Mouse (Mus musculus): ENCODE measurements around the gene Spata2. TPM values are rescaled to one million over a fixed set of nuclear protein-coding genes. Genes with fewer than 3 reads are reported as not detected.

Gene Spata2
- polyA plus RNA-seq, 1 experiment from 2014 or later = 24.8 TPM

DNA sequence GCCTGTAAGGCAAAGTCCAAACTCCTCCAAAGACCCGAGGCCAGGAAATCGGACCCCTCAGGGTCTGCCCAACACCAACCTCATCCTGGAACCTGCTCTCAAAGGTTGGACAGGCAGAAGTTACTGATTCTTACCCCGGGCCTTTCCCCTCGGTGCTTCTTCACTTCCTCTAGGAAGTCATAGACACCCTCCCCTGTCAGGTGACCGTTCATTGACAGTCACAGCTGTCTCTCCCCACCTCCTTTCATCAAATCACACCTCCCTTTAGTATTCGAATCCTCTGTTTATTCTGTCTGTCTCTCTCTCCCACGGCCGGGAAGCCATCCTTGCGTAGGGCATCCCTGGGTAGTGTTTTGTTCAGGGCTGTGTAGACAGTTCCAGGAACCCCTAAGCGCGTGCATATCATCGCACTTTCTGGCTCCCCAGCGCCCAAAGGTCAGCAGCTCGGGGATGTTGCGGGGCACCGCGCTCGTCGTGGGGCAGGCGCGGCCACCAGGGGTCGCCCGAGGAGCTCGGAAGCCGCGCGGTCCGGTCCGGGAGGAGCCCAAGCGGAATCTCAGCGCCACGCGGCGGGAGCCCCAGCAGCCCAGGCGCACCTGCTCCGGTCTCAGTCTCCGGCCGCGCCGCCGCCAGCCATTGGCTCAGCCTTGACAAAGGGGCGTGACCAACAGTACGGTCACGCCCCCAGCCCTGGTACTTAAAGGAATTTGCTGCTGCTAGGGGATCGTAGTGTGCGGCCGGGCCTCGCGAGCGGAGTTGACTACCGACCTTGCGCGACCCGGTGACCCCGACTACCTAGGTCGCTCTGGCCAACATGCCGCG lies 45.0 kb upstream of the Spata2 start, which contains the start of gene Snai1:
Gene Snai1 (plus strand): TSS at position 720 of the 822 bp plus-strand sequence.
- Histone ChIP-seq H3K36me3 (ENCODE audit: control insufficient read depth, insufficient read depth, low read length) (no peaks in the 10 kb centered on the region), H3K4me2 (ENCODE audit: low read depth, low read length) (peak within 1 kb of the TSS; percentile 89), H3K27ac (ENCODE audit: low read depth, low read length) (no peak within 1 kb of the TSS), H3K4me3 (ENCODE audit: low read depth, low read length) (peak within 1 kb of the TSS; percentile 43), H3K4me1 (ENCODE audit: control insufficient read depth, insufficient read depth, low read length) (no peaks in the 10 kb centered on the region), H3K27me3 (ENCODE audit: control insufficient read depth, insufficient read depth, low read length) (peaks cover 8% of the 10 kb centered on the region), H3K9me3 (ENCODE audit: control insufficient read depth, low read length) (no peaks in the 10 kb centered on the region), H3K9ac (replicated peaks; ENCODE audit: low read depth, low read length) (peak within 1 kb of the TSS; percentile 43)
- ATAC-seq (ENCODE audit: low read depth) = peak; percentile 97
- WGBS = under 1% methylated on average over 51 of the region's 58 CpGs

DNA sequence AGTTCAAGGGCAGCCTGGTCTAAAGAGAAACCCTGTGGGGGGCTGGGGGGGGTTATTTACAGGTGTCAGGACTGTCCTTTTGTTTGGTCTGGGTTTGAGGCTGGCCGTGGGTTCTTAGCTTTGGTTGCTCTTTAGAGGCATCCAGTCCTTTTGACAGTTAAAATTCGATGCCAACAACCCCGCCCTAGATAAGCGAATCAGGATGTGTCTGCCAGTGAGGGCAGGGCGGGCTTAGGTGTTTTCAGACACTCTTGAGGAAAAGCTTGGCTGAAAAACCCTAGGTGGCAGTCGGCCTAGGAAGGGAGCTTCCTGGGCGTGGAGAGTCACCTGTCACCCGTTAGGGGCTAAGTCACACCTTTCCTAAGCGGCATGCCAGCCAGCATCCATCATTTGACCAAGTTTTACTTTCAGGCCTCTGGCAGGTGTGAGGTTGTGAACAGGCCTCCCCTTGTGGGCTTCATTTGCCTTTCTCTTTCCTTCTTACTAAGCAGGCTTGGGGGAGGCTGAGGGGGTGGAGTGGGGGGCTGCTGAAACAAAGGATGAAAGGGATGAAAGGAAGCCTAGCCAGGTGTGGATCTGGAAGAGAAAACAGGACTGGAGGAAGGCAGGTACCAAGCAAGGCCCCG lies 43.7 kb upstream of the Spata2 start:
- H3K4me1 ChIP-seq (ENCODE audit: control insufficient read depth, insufficient read depth, low read length) = no peaks in the 10 kb centered on the region
- H3K27me3 ChIP-seq (ENCODE audit: control insufficient read depth, insufficient read depth, low read length) = peaks cover 8% of the 10 kb centered on the region
- ATAC-seq (ENCODE audit: low read depth) = no peak
- H3K9ac ChIP-seq (replicated peaks; ENCODE audit: low read depth, low read length) = no peak overlapping the region
- H3K36me3 ChIP-seq (ENCODE audit: control insufficient read depth, insufficient read depth, low read length) = no peaks in the 10 kb centered on the region
- 51% methylated on average over 10 of the region's 10 CpGs for WGBS
- no peak overlapping the region for H3K27ac ChIP-seq (ENCODE audit: low read depth, low read length)
- no peak overlapping the region for H3K4me2 ChIP-seq (ENCODE audit: low read depth, low read length)
- H3K9me3 ChIP-seq (ENCODE audit: control insufficient read depth, low read length) = no peaks in the 10 kb centered on the region
- no peak overlapping the region for H3K4me3 ChIP-seq (ENCODE audit: low read depth, low read length)

DNA sequence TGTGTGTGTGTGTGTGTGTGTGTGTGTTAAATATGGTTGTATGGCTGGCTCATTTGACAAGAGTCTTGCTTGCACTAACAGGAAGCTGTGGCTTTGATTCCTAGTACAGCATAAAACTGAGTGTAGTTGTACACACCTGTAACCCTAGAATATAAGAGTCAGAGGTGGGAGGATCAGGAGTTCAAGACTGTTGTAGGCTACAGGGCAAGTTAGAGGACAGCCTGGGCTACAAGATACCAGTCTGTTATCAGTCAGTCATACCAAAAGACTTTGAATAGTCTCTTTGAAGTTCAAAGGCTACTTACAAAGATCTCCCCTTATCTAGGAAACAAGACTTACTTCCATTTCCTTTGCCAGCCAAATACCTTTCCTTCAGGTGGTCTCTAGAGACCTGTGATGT lies 41.2 kb upstream of the Spata2 start:
- no peaks in the 10 kb centered on the region for H3K9me3 ChIP-seq (ENCODE audit: control insufficient read depth, low read length)
- H3K27ac ChIP-seq (ENCODE audit: low read depth, low read length) = no peak overlapping the region
- no peak for ATAC-seq (ENCODE audit: low read depth)
- no peak overlapping the region for H3K9ac ChIP-seq (replicated peaks; ENCODE audit: low read depth, low read length)
- no peaks in the 10 kb centered on the region for H3K36me3 ChIP-seq (ENCODE audit: control insufficient read depth, insufficient read depth, low read length)
- no peaks in the 10 kb centered on the region for H3K4me1 ChIP-seq (ENCODE audit: control insufficient read depth, insufficient read depth, low read length)
- peaks cover 5% of the 10 kb centered on the region for H3K27me3 ChIP-seq (ENCODE audit: control insufficient read depth, insufficient read depth, low read length)
- no peak overlapping the region for H3K4me2 ChIP-seq (ENCODE audit: low read depth, low read length)
- H3K4me3 ChIP-seq (ENCODE audit: low read depth, low read length) = no peak overlapping the region

DNA sequence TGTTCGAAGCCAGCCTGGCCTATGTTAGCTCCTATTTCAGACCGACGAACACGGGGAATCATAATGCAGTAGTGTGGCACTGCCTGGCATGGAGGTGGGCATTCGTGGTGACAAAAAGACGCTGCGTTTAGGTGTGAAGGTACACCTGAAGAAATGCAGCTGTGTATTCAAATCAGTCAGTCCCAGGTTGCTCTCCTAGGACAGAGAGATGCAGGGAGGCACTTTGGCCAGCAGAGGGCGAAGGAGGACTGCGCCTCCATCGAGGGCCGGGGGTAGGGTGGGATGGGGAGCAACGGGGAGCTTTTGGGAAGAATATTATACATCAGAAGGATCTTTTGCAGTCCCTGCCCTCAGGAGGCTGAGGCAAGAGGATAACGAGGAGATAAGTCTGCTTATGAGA lies 39.4 kb upstream of the Spata2 start:
- Histone ChIP-seq H3K27me3 (ENCODE audit: control insufficient read depth, insufficient read depth, low read length) (peaks cover 1% of the 10 kb centered on the region; the same call in 1 of the 2 replicates), H3K36me3 (ENCODE audit: control insufficient read depth, insufficient read depth, low read length) (no peaks in the 10 kb centered on the region), H3K9ac (replicated peaks; ENCODE audit: low read depth, low read length) (no peak overlapping the region), H3K4me1 (ENCODE audit: control insufficient read depth, insufficient read depth, low read length) (no peaks in the 10 kb centered on the region), H3K9me3 (ENCODE audit: control insufficient read depth, low read length) (no peaks in the 10 kb centered on the region), H3K4me3 (ENCODE audit: low read depth, low read length) (no peak overlapping the region), H3K4me2 (ENCODE audit: low read depth, low read length) (no peak overlapping the region), H3K27ac (ENCODE audit: low read depth, low read length) (no peak overlapping the region)
- 25% methylated on average over 13 of the region's 13 CpGs for WGBS
- ATAC-seq (ENCODE audit: low read depth) = no peak

DNA sequence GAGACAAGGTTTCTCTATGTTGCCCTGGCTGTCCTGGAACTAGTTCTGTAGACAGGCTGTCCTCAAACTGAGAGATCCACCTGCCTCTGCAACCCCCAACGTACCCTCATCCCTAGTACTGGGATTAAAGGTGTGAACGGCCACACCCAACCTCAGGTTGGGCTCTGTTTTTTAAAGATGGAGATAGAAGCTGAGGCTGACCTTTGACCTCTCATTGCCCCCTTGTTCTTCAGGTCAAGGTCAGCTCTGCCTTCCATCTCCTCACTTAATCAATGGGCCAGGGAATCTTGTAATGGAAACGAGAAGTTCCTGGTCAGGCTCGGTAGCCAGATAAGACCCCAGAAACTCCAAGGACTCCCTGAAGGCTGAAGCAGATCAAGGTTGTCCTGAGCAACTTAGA lies 37.8 kb upstream of the Spata2 start:
- ATAC-seq (ENCODE audit: low read depth) = no peak
- H3K27ac ChIP-seq (ENCODE audit: low read depth, low read length) = no peak overlapping the region
- H3K4me2 ChIP-seq (ENCODE audit: low read depth, low read length) = no peak overlapping the region
- no peaks in the 10 kb centered on the region for H3K27me3 ChIP-seq (ENCODE audit: control insufficient read depth, insufficient read depth, low read length)
- H3K9me3 ChIP-seq (ENCODE audit: control insufficient read depth, low read length) = no peaks in the 10 kb centered on the region
- H3K4me1 ChIP-seq (ENCODE audit: control insufficient read depth, insufficient read depth, low read length) = no peaks in the 10 kb centered on the region
- no peak overlapping the region for H3K9ac ChIP-seq (replicated peaks; ENCODE audit: low read depth, low read length)
- no peak overlapping the region for H3K4me3 ChIP-seq (ENCODE audit: low read depth, low read length)
- WGBS = 68% methylated on average over 4 of the region's 4 CpGs
- no peaks in the 10 kb centered on the region for H3K36me3 ChIP-seq (ENCODE audit: control insufficient read depth, insufficient read depth, low read length)

DNA sequence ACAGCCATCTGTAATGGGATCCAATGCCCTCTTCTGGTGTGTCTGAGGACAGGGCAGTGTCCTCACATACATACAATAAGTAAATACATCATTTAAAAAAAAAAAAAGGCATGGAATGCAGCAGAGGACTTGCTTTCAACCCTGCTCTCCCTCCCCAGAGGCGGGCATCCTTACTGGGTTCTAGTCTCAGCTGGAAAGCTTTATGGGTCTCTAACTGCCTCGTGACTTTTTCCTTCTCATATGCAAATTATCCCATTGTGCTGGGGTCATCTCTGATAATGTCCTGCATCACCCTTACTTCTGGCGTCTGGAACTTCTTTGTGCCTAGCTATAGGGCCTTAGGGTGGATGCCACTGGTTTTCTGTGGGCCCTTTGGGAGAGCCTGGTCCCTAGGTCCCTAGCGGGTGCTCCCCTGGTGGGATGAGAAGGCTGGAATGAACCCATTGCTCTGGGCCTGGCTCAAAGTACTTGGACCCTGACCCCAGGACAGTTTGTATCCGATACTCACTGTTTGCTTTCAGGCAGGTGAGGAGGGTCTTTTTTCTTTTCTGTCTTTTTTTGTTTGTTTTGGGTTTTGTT lies 37.3 kb upstream of the Spata2 start:
- Histone ChIP-seq H3K4me2 (ENCODE audit: low read depth, low read length) (no peak overlapping the region), H3K4me1 (ENCODE audit: control insufficient read depth, insufficient read depth, low read length) (no peaks in the 10 kb centered on the region), H3K9ac (replicated peaks; ENCODE audit: low read depth, low read length) (no peak overlapping the region), H3K27ac (ENCODE audit: low read depth, low read length) (no peak overlapping the region), H3K27me3 (ENCODE audit: control insufficient read depth, insufficient read depth, low read length) (no peaks in the 10 kb centered on the region), H3K36me3 (ENCODE audit: control insufficient read depth, insufficient read depth, low read length) (no peaks in the 10 kb centered on the region), H3K4me3 (ENCODE audit: low read depth, low read length) (no peak overlapping the region), H3K9me3 (ENCODE audit: control insufficient read depth, low read length) (no peaks in the 10 kb centered on the region)
- no peak for ATAC-seq (ENCODE audit: low read depth)
- 14% methylated on average over 5 of the region's 5 CpGs for WGBS

DNA sequence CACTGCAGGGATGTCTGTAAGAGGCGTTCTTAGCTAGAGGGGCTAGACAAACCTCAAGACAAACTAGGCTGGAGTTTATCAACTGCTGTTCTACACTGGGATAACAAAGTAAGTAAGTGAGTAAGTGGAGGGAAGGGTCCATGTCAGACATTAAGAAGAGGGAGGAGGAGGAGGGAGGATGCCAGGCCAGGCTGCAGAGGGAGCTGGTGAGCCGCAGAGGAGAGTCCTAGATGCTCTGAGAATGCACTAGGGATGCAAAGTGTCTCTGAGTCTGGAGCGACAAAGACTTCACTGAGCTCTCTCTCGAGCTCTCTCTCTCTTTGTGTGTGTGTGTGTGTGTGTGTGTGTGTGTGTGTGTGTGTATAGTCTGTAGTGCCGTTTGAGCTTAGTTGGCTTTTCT lies 35.6 kb upstream of the Spata2 start:
- Histone ChIP-seq H3K4me1 (ENCODE audit: control insufficient read depth, insufficient read depth, low read length) (no peaks in the 10 kb centered on the region), H3K9ac (replicated peaks; ENCODE audit: low read depth, low read length) (no peak overlapping the region), H3K4me2 (ENCODE audit: low read depth, low read length) (no peak overlapping the region), H3K9me3 (ENCODE audit: control insufficient read depth, low read length) (no peaks in the 10 kb centered on the region), H3K27ac (ENCODE audit: low read depth, low read length) (no peak overlapping the region), H3K27me3 (ENCODE audit: control insufficient read depth, insufficient read depth, low read length) (no peaks in the 10 kb centered on the region), H3K36me3 (ENCODE audit: control insufficient read depth, insufficient read depth, low read length) (no peaks in the 10 kb centered on the region), H3K4me3 (ENCODE audit: low read depth, low read length) (no peak overlapping the region)
- 6% methylated on average over 5 of the region's 5 CpGs for WGBS
- no peak for ATAC-seq (ENCODE audit: low read depth)

DNA sequence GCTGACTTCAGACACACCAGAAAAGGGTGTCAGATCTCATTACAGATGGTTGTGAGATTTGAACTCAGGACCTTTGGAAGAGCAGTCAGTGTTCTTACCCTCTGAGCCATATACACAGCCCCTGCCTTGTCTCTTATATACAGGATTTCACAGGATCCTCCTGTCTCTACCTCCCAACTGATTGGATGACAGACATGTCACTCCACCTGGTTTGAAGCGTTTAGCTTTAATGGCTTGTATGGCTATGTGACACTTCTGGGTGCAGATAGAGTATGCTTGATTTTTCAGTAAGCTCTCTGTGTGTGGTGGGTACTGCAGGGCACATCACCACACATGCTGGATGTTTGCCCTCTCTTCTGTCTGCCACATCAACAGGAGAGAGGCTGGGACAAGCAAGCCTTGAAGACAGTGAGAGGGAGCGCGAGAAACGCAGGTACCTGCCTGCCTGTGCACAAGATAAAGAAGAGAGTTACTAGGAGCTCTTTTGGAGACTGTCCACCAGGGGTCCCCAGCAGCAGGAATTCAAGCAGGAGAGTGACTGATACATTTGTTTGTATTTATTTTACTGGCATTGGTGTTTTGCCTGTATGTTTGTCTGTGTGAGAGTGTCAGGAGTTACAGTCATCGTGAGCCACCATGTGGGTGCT lies 27.0 kb upstream of the Spata2 start:
- no peaks in the 10 kb centered on the region for H3K9me3 ChIP-seq (ENCODE audit: control insufficient read depth, low read length)
- no peaks in the 10 kb centered on the region for H3K27me3 ChIP-seq (ENCODE audit: control insufficient read depth, insufficient read depth, low read length)
- 78% methylated on average over 5 of the region's 5 CpGs for WGBS
- no peak overlapping the region for H3K4me2 ChIP-seq (ENCODE audit: low read depth, low read length)
- H3K36me3 ChIP-seq (ENCODE audit: control insufficient read depth, insufficient read depth, low read length) = peaks cover 42% of the 10 kb centered on the region
- no peak overlapping the region for H3K27ac ChIP-seq (ENCODE audit: low read depth, low read length)
- H3K4me3 ChIP-seq (ENCODE audit: low read depth, low read length) = no peak overlapping the region
- no peak overlapping the region for H3K9ac ChIP-seq (replicated peaks; ENCODE audit: low read depth, low read length)
- ATAC-seq (ENCODE audit: low read depth) = no peak
- H3K4me1 ChIP-seq (ENCODE audit: control insufficient read depth, insufficient read depth, low read length) = no peaks in the 10 kb centered on the region

DNA sequence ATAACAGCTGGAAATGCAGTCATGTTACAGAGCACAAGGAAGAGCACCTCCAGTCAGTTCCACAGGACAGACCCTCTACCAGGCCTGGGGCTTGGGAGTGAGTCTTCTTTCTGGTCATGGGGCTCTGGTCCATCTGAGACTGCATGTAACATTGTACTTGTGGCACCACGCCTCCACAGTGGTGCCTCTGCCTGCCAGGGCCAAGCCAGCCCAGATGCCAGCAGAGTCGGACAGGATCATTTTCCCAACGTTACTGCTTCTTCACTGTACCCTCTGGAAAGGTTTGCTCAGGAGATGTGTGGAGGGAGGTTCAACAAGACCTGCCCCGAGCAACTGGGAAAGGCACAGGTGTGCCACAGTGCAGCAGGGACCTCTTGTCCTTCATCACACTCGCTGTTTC lies 23.0 kb upstream of the Spata2 start:
- no peaks in the 10 kb centered on the region for H3K27me3 ChIP-seq (ENCODE audit: control insufficient read depth, insufficient read depth, low read length)
- no peak overlapping the region for H3K9ac ChIP-seq (replicated peaks; ENCODE audit: low read depth, low read length)
- no peak for ATAC-seq (ENCODE audit: low read depth)
- WGBS = 93% methylated on average over 5 of the region's 5 CpGs
- H3K4me1 ChIP-seq (ENCODE audit: control insufficient read depth, insufficient read depth, low read length) = no peaks in the 10 kb centered on the region
- no peak overlapping the region for H3K27ac ChIP-seq (ENCODE audit: low read depth, low read length)
- H3K36me3 ChIP-seq (ENCODE audit: control insufficient read depth, insufficient read depth, low read length) = peaks cover 73% of the 10 kb centered on the region
- H3K4me3 ChIP-seq (ENCODE audit: low read depth, low read length) = no peak overlapping the region
- H3K9me3 ChIP-seq (ENCODE audit: control insufficient read depth, low read length) = no peaks in the 10 kb centered on the region
- H3K4me2 ChIP-seq (ENCODE audit: low read depth, low read length) = no peak overlapping the region

Measured in neural tube, embryonic 14.5 days (tissue).